In the genomic region with DNA sequence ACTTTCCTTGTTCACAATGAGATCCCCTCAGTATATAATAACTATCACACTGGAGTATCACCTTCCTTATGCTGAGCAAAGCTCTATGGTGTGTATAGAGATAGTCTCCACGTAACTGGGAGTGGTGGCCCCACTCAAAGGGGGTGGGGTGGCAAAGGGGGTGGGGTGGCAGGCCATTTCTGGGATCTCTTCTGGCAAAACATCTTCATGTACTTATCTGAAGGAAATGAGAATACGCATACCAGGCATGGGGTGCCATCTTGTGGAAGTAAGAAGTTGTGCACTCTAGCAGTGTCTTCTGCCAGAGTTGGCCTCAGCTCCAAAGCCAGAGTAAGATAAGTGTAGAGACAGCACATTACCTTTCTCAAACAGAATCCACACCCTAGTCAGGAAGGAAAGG, we compare ENCODE assay signal across 9 mouse cellular contexts.
DNase-seq lines count a peak whose midpoint lies in the region; ATAC-seq and TF ChIP-seq lines count a peak whose summit lies in the region.
"Had no signal": no experiment of that assay in that cellular context is flagged by ENCODE, and none has a peak within 500 bp of the region (broad histone marks: within the 10 kb centered on the region; RNA-seq: fewer than 3 reads in every experiment).

No protein-coding gene starts in this region.

- H3K4me2 ChIP-seq in lung, postnatal 0 days (replicated peaks; ENCODE audit: low read depth, low read length): no peak overlapping the region

- H3K9ac ChIP-seq in lung, postnatal 0 days (replicated peaks; ENCODE audit: low read depth): no peak overlapping the region

- peak; percentile 9 to 60 for DNase-seq in adrenal gland, adult (ENCODE audit: inconsistent age in 2 of 2, low spot score in 1 of 2)
- no peak for DNase-seq in adrenal gland, postnatal 4 days (ENCODE audit: low spot score in 2 of 2)
- peak; percentile 2 for DNase-seq in thymus, adult 2 months
- no peak for DNase-seq in thymus, adult 18-20 months
- DNase-seq in embryo, embryonic 11.5 days (ENCODE audit: low read depth, low spot score): peak; percentile 17
- peak; percentile 8 to 17 for DNase-seq in kidney, adult 8-10 months
- peak; percentile 36 for DNase-seq in lung, postnatal 0 days (ENCODE audit: low spot score)

- TF ChIP-seq EP300 in lung, postnatal 0 days (IDR thresholded peaks at IDR 0.05): no peak

- H3K9me3 ChIP-seq in lung, postnatal 0 days (ENCODE audit: low read length): no peaks in the 10 kb centered on the region

- no peak overlapping the region for H3K27ac ChIP-seq in thymus, adult 2 months (ENCODE audit: control insufficient read depth, insufficient read depth, low read length)
- no peak overlapping the region for H3K27ac ChIP-seq in lung, postnatal 0 days (ENCODE audit: low read length)
- H3K27ac ChIP-seq in small intestine, adult 2 months (ENCODE audit: insufficient read depth, low read depth, low read length): no peak overlapping the region

- no peak for TF ChIP-seq POLR2A in thymus, adult 2 months (IDR thresholded peaks at IDR 0.05; ENCODE audit: control insufficient read depth, extremely low read depth, insufficient read depth, low read length, poor library complexity)
- TF ChIP-seq POLR2A in small intestine, adult 2 months (IDR thresholded peaks at IDR 0.05; ENCODE audit: low read depth, low read length): no peak

- no peak for TF ChIP-seq CTCF in thymus, adult 2 months (IDR thresholded peaks at IDR 0.05; ENCODE audit: borderline replicate concordance, control insufficient read depth, extremely low read depth, insufficient read depth, low read length, poor library complexity)
- TF ChIP-seq CTCF in lung, postnatal 0 days (IDR thresholded peaks at IDR 0.05): peak; percentile 76
- TF ChIP-seq CTCF in small intestine, adult 2 months (IDR thresholded peaks at IDR 0.05; ENCODE audit: extremely low read depth, insufficient read length, insufficient replicate concordance, low read depth, low read length): peak; percentile 36; the same call in 1 of the 2 replicates

- 11% methylated on average over 2 of the region's 2 CpGs for WGBS in thymus, adult 2 months
- WGBS in lung, postnatal 0 days: 16% methylated on average over 2 of the region's 2 CpGs
- WGBS in small intestine, adult 2 months: 15% methylated on average over 2 of the region's 2 CpGs

- no peaks in the 10 kb centered on the region for H3K36me3 ChIP-seq in thymus, adult 2 months (ENCODE audit: control insufficient read depth, insufficient read depth, low read length)
- H3K36me3 ChIP-seq in lung, postnatal 0 days (ENCODE audit: insufficient read depth, low read length): no peaks in the 10 kb centered on the region
- H3K36me3 ChIP-seq in small intestine, adult 2 months (ENCODE audit: control insufficient read depth, insufficient read depth, low read length): no peaks in the 10 kb centered on the region

- H3K4me1 ChIP-seq in thymus, adult 2 months (replicated peaks; ENCODE audit: control insufficient read depth, insufficient read depth, low read length): no peaks in the 10 kb centered on the region
- H3K4me1 ChIP-seq in lung, postnatal 0 days (ENCODE audit: insufficient read depth, low read depth, low read length): no peaks in the 10 kb centered on the region
- no peaks in the 10 kb centered on the region for H3K4me1 ChIP-seq in small intestine, adult 2 months (ENCODE audit: control insufficient read depth, insufficient read depth, insufficient read length, low read length)

- H3K27me3 ChIP-seq in thymus, adult 2 months (ENCODE audit: control insufficient read depth, insufficient read depth, low read length): no peaks in the 10 kb centered on the region
- no peaks in the 10 kb centered on the region for H3K27me3 ChIP-seq in lung, postnatal 0 days (replicated peaks; ENCODE audit: insufficient read depth, low read length)
- H3K27me3 ChIP-seq in small intestine, adult 2 months (ENCODE audit: control insufficient read depth, insufficient read depth, low read length): no peaks in the 10 kb centered on the region

- H3K4me3 ChIP-seq in thymus, adult 2 months (ENCODE audit: control insufficient read depth, insufficient read depth, low read length): no peak overlapping the region
- H3K4me3 ChIP-seq in lung, postnatal 0 days (ENCODE audit: low read depth, low read length): no peak overlapping the region
- H3K4me3 ChIP-seq in small intestine, adult 2 months (ENCODE audit: low read depth, low read length): no peak overlapping the region
- H3K4me3 ChIP-seq: myocyte had no signal

- ATAC-seq in lung, postnatal 0 days: no peak

Comparison
In these comparisons a context has a peak if more than half of its experiments do, and no peak if none do; other contexts are left out.
1. DNase-seq: peak in adrenal gland, adult (2 of 2), thymus, adult 2 months (single experiment), embryo, embryonic 11.5 days (single experiment), kidney, adult 8-10 months (2 of 2) and lung, postnatal 0 days (single experiment); none in adrenal gland, postnatal 4 days (0 of 2) and thymus, adult 18-20 months (0 of 2).